Comparison of ENCODE assay signal across 24 mouse cellular contexts in the genomic region with DNA sequence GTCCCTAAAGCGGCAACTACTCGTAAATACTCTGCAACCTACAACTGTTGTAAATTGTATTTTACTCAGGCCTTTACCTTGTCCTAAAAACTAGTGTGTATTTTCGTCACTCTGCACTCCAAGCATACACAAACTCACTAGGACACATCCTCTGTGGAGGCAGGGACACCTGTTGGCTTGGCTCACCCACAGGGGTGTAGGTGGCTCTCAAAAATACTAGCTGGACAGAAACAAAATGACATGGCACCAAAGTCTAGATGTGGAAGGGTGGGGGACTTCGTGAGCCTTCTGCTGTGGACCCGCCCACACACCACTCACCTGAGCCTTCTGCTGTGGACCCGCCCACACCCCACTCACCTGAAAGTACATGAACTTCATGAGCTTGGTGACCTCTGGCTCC. TPM values are rescaled to one million over a fixed set of nuclear protein-coding genes. Genes with fewer than 3 reads are reported as not detected.
"Had no signal": no experiment of that assay in that cellular context is flagged by ENCODE, and none has a peak within 500 bp of the region (broad histone marks: within the 10 kb centered on the region; RNA-seq: fewer than 3 reads in every experiment).

No protein-coding gene starts in this region.

- H3K4me3 ChIP-seq: heart, adult 2 months; heart, embryonic 13.5 days; heart, embryonic 15.5 days; hindbrain, embryonic 10.5 days; hindbrain, embryonic 12.5 days; intestine, embryonic 15.5 days; limb, embryonic 10.5 days; limb, embryonic 12.5 days; liver, embryonic 13.5 days had no signal

- DNase-seq: forebrain, postnatal 0 days; gastrocnemius, postnatal 14 days; gastrocnemius, postnatal 36 days; heart, adult 11 months; heart, adult 2 months; heart, postnatal 14 days; heart, postnatal 4 days; kidney, adult 18-20 months; kidney, adult 8-10 months; kidney, postnatal 10 days; kidney, postnatal 4 days; layer of hippocampus, adult 9-11 months; liver; liver, embryonic 13.5 days had no signal

- H3K27ac ChIP-seq: heart, adult 2 months; heart, embryonic 13.5 days; heart, embryonic 15.5 days; hindbrain, embryonic 10.5 days; hindbrain, embryonic 12.5 days; hindbrain, embryonic 14.5 days; intestine, embryonic 15.5 days; limb, embryonic 10.5 days; limb, embryonic 12.5 days; liver, embryonic 13.5 days had no signal

RNA-seq across cellular contexts. Expression of a gene that starts 48.5 kb away (rescaled TPM):
- total RNA-seq: gastrocnemius, adult 18-20 months; gastrocnemius, adult 8-10 months; gastrocnemius, postnatal 14 days; gastrocnemius, postnatal 36 days; heart, adult 2 months; heart, postnatal 14 days; heart, postnatal 4 days had no signal
